In the genomic region with DNA sequence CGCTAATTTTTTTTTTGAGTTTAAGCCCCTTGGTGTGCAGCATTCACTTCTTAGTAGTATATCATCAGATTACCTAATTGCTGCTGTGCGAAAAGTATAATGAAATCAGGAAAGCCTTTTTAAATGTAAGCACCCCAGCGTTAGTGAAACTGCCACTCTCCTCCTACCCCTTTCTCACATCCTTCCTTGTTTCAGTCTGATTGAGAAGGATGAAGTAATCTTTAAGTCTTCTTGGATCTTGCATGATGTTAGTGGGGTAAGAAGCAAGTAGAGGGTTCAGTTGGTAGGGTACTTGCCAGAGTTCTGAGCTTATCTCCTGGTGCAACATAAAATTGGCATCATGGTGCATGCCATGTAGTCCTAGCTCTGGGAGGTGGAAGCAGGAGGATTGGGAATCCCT, we compare ENCODE assay signal across 15 mouse cellular contexts.
"Had no signal": no experiment of that assay in that cellular context is flagged by ENCODE, and none has a peak within 500 bp of the region (broad histone marks: within the 10 kb centered on the region; RNA-seq: fewer than 3 reads in every experiment).

No protein-coding gene starts in this region.

- H3K27me3 ChIP-seq: midbrain, embryonic 12.5 days; neural tube, embryonic 12.5 days; stomach, embryonic 15.5 days had no signal

- H3K9me3 ChIP-seq: midbrain, embryonic 10.5 days; midbrain, embryonic 12.5 days; neural tube, embryonic 12.5 days; stomach, embryonic 15.5 days had no signal

- H3K4me2 ChIP-seq: lung, embryonic 14.5 days; midbrain, embryonic 12.5 days; neural tube, embryonic 12.5 days; stomach, embryonic 15.5 days had no signal

- H3K4me1 ChIP-seq: midbrain, embryonic 10.5 days; midbrain, embryonic 12.5 days; neural tube, embryonic 12.5 days; stomach, embryonic 15.5 days had no signal

- H3K27ac ChIP-seq: midbrain, embryonic 10.5 days; midbrain, embryonic 12.5 days; neural tube, embryonic 12.5 days; stomach, embryonic 15.5 days; stomach, postnatal 0 days had no signal

- ATAC-seq: midbrain, embryonic 16.5 days had no signal

- H3K9ac ChIP-seq: lung, embryonic 14.5 days; midbrain, embryonic 12.5 days; neural tube, embryonic 12.5 days; stomach, embryonic 15.5 days had no signal

- H3K4me3 ChIP-seq: midbrain, embryonic 10.5 days; midbrain, embryonic 12.5 days; neural tube, embryonic 12.5 days; stomach, embryonic 15.5 days had no signal

- DNase-seq: lung, adult 18-20 months; lung, embryonic 14.5 days; lung, postnatal 10 days; lung, postnatal 4 days; midbrain, embryonic 14.5 days; right cerebral cortex, postnatal 14 days; thymus, adult 2 months; thymus, postnatal 25 days; thymus, postnatal 4 days had no signal

- H3K36me3 ChIP-seq: midbrain, embryonic 12.5 days; neural tube, embryonic 12.5 days; stomach, embryonic 15.5 days had no signal
